Mouse (Mus musculus) midbrain, embryonic 14.5 days (tissue): ENCODE results near the gene Lrp6. TPM values are rescaled to one million over a fixed set of nuclear protein-coding genes. Genes with fewer than 3 reads are reported as not detected.

Experiments
- ATAC-seq: fragments of 200-750 bp; cut with Nextera tagmentation; 2 replicates; pipeline ENCODE4 v1.8.0; 2017; ENCODE audit warnings: moderate number of reproducible peaks, moderate library complexity; ENCODE audit not compliant: low FRiP score, low TSS enrichment
- DNase-seq: peaks from one replicate; pipeline ENCODE4 v3.0.0-alpha.2; 2015
- H3K27ac ChIP-seq: fragments of 300-500 bp; sonication (generic); replicated peaks from 2 replicates; pipeline ENCODE4 v1.5.1; 2014; ENCODE audit warnings: mild to moderate bottlenecking, low read depth, low read length, moderate library complexity
- H3K27me3 ChIP-seq: fragments of 300-500 bp; sonication (generic); 2 replicates; pipeline ENCODE4 v1.6.1; 2014; ENCODE audit warnings: low read length, control low read depth, mixed read lengths; ENCODE audit not compliant: control insufficient read depth, insufficient read depth
- H3K36me3 ChIP-seq: fragments of 300-500 bp; sonication (generic); 2 replicates; pipeline ENCODE4 v1.6.1; 2014; ENCODE audit warnings: low read length, control low read depth; ENCODE audit not compliant: control insufficient read depth, insufficient read depth
- H3K4me1 ChIP-seq: fragments of 300-500 bp; sonication (generic); 2 replicates; pipeline ENCODE4 v1.6.1; 2014; ENCODE audit warnings: mild to moderate bottlenecking, antibody characterized with exemption, low read length, control low read depth; ENCODE audit not compliant: control insufficient read depth, insufficient read depth
- H3K4me2 ChIP-seq: fragments of 300-500 bp; sonication (generic); 2 replicates; pipeline ENCODE4 v1.6.1; 2014; ENCODE audit warnings: mild to moderate bottlenecking, low read length, moderate library complexity
- H3K4me3 ChIP-seq: fragments of 300-500 bp; sonication (generic); replicated peaks from 2 replicates; pipeline ENCODE4 v1.5.1; 2014; ENCODE audit warnings: low read depth, low read length
- H3K9ac ChIP-seq: fragments of 300-500 bp; sonication (generic); replicated peaks from 2 replicates; pipeline ENCODE4 v1.6.1; 2014; ENCODE audit warnings: mild to moderate bottlenecking, low read length, moderate library complexity
- H3K9me3 ChIP-seq: fragments of 300-500 bp; sonication (generic); 2 replicates; pipeline ENCODE4 v1.6.1; 2016; ENCODE audit warnings: low read length, control low read depth, mixed read lengths; ENCODE audit not compliant: control insufficient read depth
- WGBS: fragments of 180-500 bp; shearing (Covaris S2); extraction: QIAGEN DNeasy Blood & Tissue Kit; methylation state at CpG from one replicate; pipeline ENCODE4 v1.1.7; 2014; 5-methylcytosine and 5-hydroxymethylcytosine counted together
- polyA plus RNA-seq: library from polyadenylated mRNA; unstranded; fragments of >200 nt; fragmentation: Nextera tagmentation; extraction: Ambion mirVana; gene quantifications from 2 replicates; pipeline ENCODE4 v1.2.1, GENCODE M21; 2014

The Lrp6 gene
- polyA plus RNA-seq = 23.0 and 26.8 TPM in 2 replicates

GRCm38 (mm10) chr6:134566818-134567485 is at the start of gene Lrp6:
TSS of gene Lrp6 (minus strand) at chr6:134566965.
- under 1% methylated on average over 89 of the region's 99 CpGs for WGBS
- DNase-seq = peak; percentile 95
- peak within 1 kb of the TSS; percentile 82 for H3K4me2 ChIP-seq
- H3K4me3 ChIP-seq = peak within 1 kb of the TSS; percentile 85
- no peaks in the 10 kb centered on the region for H3K9me3 ChIP-seq
- peak within 1 kb of the TSS; percentile 98 for H3K9ac ChIP-seq
- ATAC-seq = peak; percentile 94
- H3K4me1 ChIP-seq = peaks cover 18% of the 10 kb centered on the region
- H3K27me3 ChIP-seq = no peaks in the 10 kb centered on the region
- no peaks in the 10 kb centered on the region for H3K36me3 ChIP-seq
- H3K27ac ChIP-seq = peak within 1 kb of the TSS; percentile 100

- H3K4me1 ChIP-seq = no peaks in the 10 kb centered on the region
- no peaks in the 10 kb centered on the region for H3K36me3 ChIP-seq
- H3K4me2 ChIP-seq = no peak overlapping the region
- no peaks in the 10 kb centered on the region for H3K27me3 ChIP-seq
- H3K27ac ChIP-seq = no peak overlapping the region
- H3K9me3 ChIP-seq = no peaks in the 10 kb centered on the region
- DNase-seq = peak; percentile 87
- H3K4me3 ChIP-seq = no peak overlapping the region
- 0 out of 2 replicates have a peak, but pooled peaks have one; percentile 50 for ATAC-seq
- 27% methylated on average over 16 of the region's 16 CpGs for WGBS
- H3K9ac ChIP-seq = no peak overlapping the region
Observed at GRCm38 (mm10) chr6:134614723-134615648, 48.2 kb upstream of the Lrp6 start.

GRCm38 (mm10) chr6:134614322-134614721 is 47.6 kb upstream of the Lrp6 start:
- DNase-seq (no peak), ATAC-seq (no peak)
- no peak overlapping the region for H3K27ac ChIP-seq
- no peak overlapping the region for H3K4me2 ChIP-seq
- no peaks in the 10 kb centered on the region for H3K9me3 ChIP-seq
- 86% methylated on average over 4 of the region's 4 CpGs for WGBS
- H3K36me3 ChIP-seq = no peaks in the 10 kb centered on the region
- H3K27me3 ChIP-seq = no peaks in the 10 kb centered on the region
- no peaks in the 10 kb centered on the region for H3K4me1 ChIP-seq
- no peak overlapping the region for H3K9ac ChIP-seq
- H3K4me3 ChIP-seq = no peak overlapping the region

- H3K4me3 ChIP-seq = no peak overlapping the region
- H3K27me3 ChIP-seq = no peaks in the 10 kb centered on the region
- no peak for DNase-seq
- no peak for ATAC-seq
- 78% methylated on average over 13 of the region's 13 CpGs for WGBS
- no peak overlapping the region for H3K4me2 ChIP-seq
- H3K27ac ChIP-seq = no peak overlapping the region
- H3K9me3 ChIP-seq = no peaks in the 10 kb centered on the region
- no peaks in the 10 kb centered on the region for H3K36me3 ChIP-seq
- H3K9ac ChIP-seq = no peak overlapping the region
- no peaks in the 10 kb centered on the region for H3K4me1 ChIP-seq
Observed at GRCm38 (mm10) chr6:134611896-134612295, 45.1 kb upstream of the Lrp6 start.

GRCm38 (mm10) chr6:134610380-134610779 is 43.6 kb upstream of the Lrp6 start:
- no peak for ATAC-seq
- Histone ChIP-seq H3K4me1 (no peaks in the 10 kb centered on the region), H3K4me3 (no peak overlapping the region), H3K27me3 (no peaks in the 10 kb centered on the region), H3K36me3 (no peaks in the 10 kb centered on the region), H3K4me2 (no peak overlapping the region), H3K9ac (no peak overlapping the region), H3K27ac (no peak overlapping the region), H3K9me3 (no peaks in the 10 kb centered on the region)
- no peak for DNase-seq
- WGBS = 90% methylated on average over 9 of the region's 9 CpGs

DNA sequence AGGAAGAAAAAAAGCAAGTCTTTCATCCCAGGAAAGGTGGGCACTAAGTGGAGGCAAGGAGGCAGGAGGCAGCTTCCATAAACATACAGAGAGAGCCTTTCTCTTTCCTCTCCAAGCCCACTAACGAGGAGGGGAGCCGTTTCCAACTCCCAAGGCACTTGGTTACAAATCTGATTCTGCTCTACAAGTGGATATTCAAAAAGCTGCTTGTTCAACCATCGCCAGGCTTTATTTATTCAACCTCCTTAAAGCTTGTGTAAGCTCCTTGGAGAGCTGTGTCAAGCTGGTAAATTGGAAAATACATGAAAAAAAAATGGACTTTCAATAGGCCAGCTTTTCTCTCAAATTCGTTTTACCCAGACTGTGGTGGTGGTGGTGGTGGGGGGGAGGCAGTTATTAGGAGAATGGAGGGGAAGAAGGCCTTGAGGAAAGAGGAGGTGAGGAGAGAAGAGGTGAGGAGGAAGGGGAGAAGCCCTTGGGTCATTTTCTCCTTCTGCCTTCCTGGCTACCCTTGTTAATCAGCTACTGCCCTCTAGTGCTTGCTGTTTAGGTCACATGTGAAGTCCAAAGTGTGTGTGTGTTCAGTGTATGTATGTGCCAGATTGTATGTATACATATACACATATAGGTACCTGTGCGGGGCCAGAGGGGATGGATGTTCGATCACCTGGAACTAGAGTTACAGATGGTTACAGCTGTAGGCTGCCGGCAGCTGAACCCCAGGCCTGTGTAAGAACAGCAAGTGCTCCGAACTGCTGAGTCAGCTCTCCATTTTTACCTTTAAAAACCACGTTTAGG is 40.4 kb upstream of the Lrp6 start:
- no peak overlapping the region for H3K27ac ChIP-seq
- peak; percentile 77 for DNase-seq
- H3K4me1 ChIP-seq = no peaks in the 10 kb centered on the region
- H3K4me3 ChIP-seq = no peak overlapping the region
- no peak overlapping the region for H3K9ac ChIP-seq
- no peaks in the 10 kb centered on the region for H3K27me3 ChIP-seq
- H3K9me3 ChIP-seq = no peaks in the 10 kb centered on the region
- no peaks in the 10 kb centered on the region for H3K36me3 ChIP-seq
- no peak for ATAC-seq
- WGBS = 57% methylated on average over 9 of the region's 9 CpGs
- H3K4me2 ChIP-seq = no peak overlapping the region

DNA sequence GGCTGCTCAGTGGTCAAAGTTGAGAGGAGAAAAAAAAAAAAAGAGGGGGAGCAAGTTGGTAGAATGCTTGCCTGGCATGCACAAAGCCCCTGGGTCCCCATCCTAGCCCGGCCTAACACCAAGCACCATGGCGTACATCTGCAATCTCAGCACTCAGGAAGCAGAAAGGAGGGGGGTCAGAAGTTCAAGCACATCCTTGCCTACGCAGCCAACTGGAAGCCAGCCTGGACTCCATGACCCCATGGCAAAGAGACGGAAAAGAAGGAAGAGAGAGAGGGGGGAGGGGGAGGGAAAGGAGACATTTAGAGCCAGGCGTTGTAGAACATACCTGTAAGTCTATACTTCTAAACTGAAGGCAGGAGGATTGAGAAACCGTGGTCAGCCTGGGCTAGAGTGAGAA is 39.8 kb upstream of the Lrp6 start:
- WGBS = 80% methylated on average over 6 of the region's 6 CpGs
- no peak for DNase-seq
- H3K27me3 ChIP-seq = no peaks in the 10 kb centered on the region

DNA sequence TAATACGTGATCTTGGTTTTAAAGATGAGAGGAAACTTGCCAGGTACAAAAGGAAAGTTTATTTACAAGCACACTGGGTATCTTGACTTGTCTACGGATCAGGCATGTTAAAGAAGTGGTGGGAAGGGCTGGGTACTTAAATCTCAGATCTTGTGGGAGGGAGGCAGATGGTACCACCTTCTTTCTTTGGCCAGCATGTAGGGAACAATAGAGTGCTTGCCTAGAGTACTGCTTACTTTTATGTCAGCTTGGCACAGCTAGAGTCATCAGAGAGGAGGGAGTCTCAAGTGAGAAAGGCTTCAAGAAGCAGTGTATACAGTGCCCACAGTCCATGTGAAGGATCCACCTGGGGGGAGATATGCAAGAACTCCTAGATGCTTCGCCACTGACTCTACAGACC is 38.4 kb upstream of the Lrp6 start:
- DNase-seq (no peak), ATAC-seq (no peak)
- Histone ChIP-seq H3K9me3 (no peaks in the 10 kb centered on the region), H3K36me3 (no peaks in the 10 kb centered on the region), H3K27me3 (no peaks in the 10 kb centered on the region), H3K27ac (no peak overlapping the region), H3K4me1 (no peaks in the 10 kb centered on the region), H3K4me2 (no peak overlapping the region), H3K9ac (no peak overlapping the region), H3K4me3 (no peak overlapping the region)
- WGBS = 90% methylated on average over 3 of the region's 3 CpGs

More for the DNA sequence above, 39.8 kb upstream of the Lrp6 start:
- ATAC-seq = no peak
- no peak overlapping the region for H3K4me3 ChIP-seq
- no peak overlapping the region for H3K4me2 ChIP-seq
- no peaks in the 10 kb centered on the region for H3K4me1 ChIP-seq
- H3K9ac ChIP-seq = no peak overlapping the region
- no peaks in the 10 kb centered on the region for H3K36me3 ChIP-seq
- H3K9me3 ChIP-seq = no peaks in the 10 kb centered on the region
- H3K27ac ChIP-seq = no peak overlapping the region
